Mouse (Mus musculus): ENCODE results near the gene Fam53b.

- TF ChIP-seq CTCF (IDR thresholded peaks at IDR 0.05; ENCODE audit: low read depth) (no peak), EP300 (IDR thresholded peaks at IDR 0.05; ENCODE audit: low read depth) (no peak)
Measured at GRCm38 (mm10) chr7:132719570-132719969, 94.1 kb downstream of the Fam53b start.

All from liver, embryonic 14.5 days (tissue).